Mouse (Mus musculus): ENCODE measurements around the gene Hdx.

GRCm38 (mm10) chrX:111644945-111645344, 51.9 kb downstream of the Hdx start:
- no peak for TF ChIP-seq EP300 (IDR thresholded peaks at IDR 0.05; ENCODE audit: low read depth)
- TF ChIP-seq CTCF (IDR thresholded peaks at IDR 0.05; ENCODE audit: low read depth), result no peak
